Mouse (Mus musculus): ENCODE data around the gene Idh3g.
"Not testable (repeated sequence)": the region's sequence is repeated elsewhere in the genome, so short reads cannot be mapped to it uniquely, and the experiment has no call there.

Gene Idh3g

GRCm38 (mm10) chrX:73758611-73759290 lies 27.9 kb downstream of the Idh3g start:
- peak; percentile 52; the same call in 1 of the 2 replicates for ATAC-seq (ENCODE audit: insufficient number of reproducible peaks, low FRiP score, low TSS enrichment)

GRCm38 (mm10) chrX:73756334-73757140 lies 30.2 kb downstream of the Idh3g start, which contains the start of gene Plxnb3:
Plxnb3 (plus strand) TSS chrX:73757090.
- ATAC-seq (ENCODE audit: insufficient number of reproducible peaks, low FRiP score, low TSS enrichment) = no peak

- no peak for ATAC-seq (ENCODE audit: insufficient number of reproducible peaks, low FRiP score, low TSS enrichment)
Measured at GRCm38 (mm10) chrX:73748977-73749376, 37.7 kb downstream of the Idh3g start.

- no peak for ATAC-seq (ENCODE audit: insufficient number of reproducible peaks, low FRiP score, low TSS enrichment)
Measured at GRCm38 (mm10) chrX:73744774-73745481, 41.8 kb downstream of the Idh3g start.

GRCm38 (mm10) chrX:73739841-73740240 lies 46.9 kb downstream of the Idh3g start:
- not testable (repeated sequence) for ATAC-seq (ENCODE audit: insufficient number of reproducible peaks, low FRiP score, low TSS enrichment)

- ATAC-seq (ENCODE audit: insufficient number of reproducible peaks, low FRiP score, low TSS enrichment) = no peak
Measured at GRCm38 (mm10) chrX:73739151-73739550, 47.5 kb downstream of the Idh3g start.

- no peak for ATAC-seq (ENCODE audit: insufficient number of reproducible peaks, low FRiP score, low TSS enrichment)
Measured at GRCm38 (mm10) chrX:73738155-73738554, 48.5 kb downstream of the Idh3g start.

- no peak for ATAC-seq (ENCODE audit: insufficient number of reproducible peaks, low FRiP score, low TSS enrichment)
Measured at GRCm38 (mm10) chrX:73730908-73731307, 55.8 kb downstream of the Idh3g start.

All from cerebellum, adult (tissue).